Mouse (Mus musculus) layer of hippocampus, postnatal 14 days (tissue): Measurements from ENCODE around the gene Olfr1039. TPM values are rescaled to one million over a fixed set of nuclear protein-coding genes. Genes with fewer than 3 reads are reported as not detected.
"Not testable (repeated sequence)": the region's sequence is repeated elsewhere in the genome, so short reads cannot be mapped to it uniquely, and the experiment has no call there.

Source experiments
- DNase-seq, 2 experiments: peaks; one replicate each; pipeline ENCODE4 v3.0.0; 2021 to 2022; ENCODE audit warnings: low spot score in 2 of 2, mixed read lengths in 1 of 2
- long read RNA-seq, 2 experiments: library from polyadenylated mRNA; stranded (forward); transcript quantifications; one replicate each; pipeline ENCODE4 v2.0.0; 2021
- total RNA-seq, 2 experiments: library from RNA; stranded (reverse); gene quantifications; 2 replicates each; pipeline ENCODE4 v1.2.3; 2021

The Olfr1039 gene
- not detected for total RNA-seq
- long read RNA-seq, experiment 1: 0 reads
- long read RNA-seq, experiment 2: 0 reads

- no peak for DNase-seq
Observed at GRCm38 (mm10) chr2:86135828-86136227, at the start of gene Olfr1039. TSS of gene Olfr1039 (minus strand) at chr2:86135928.

- DNase-seq: no peak
Observed at GRCm38 (mm10) chr2:86179950-86180349, 44.2 kb upstream of the Olfr1039 start.

GRCm38 (mm10) chr2:86177720-86178119, 42.0 kb upstream of the Olfr1039 start, which contains the start of gene Olfr1044:
TSS of gene Olfr1044 (minus strand) at chr2:86177820.
- no peak for DNase-seq

- DNase-seq: not testable (repeated sequence)
Observed at GRCm38 (mm10) chr2:86175422-86175821, 39.7 kb upstream of the Olfr1039 start.

GRCm38 (mm10) chr2:86167422-86167821, 31.7 kb upstream of the Olfr1039 start, which contains the start of gene Olfr1043:
TSS of gene Olfr1043 (minus strand) at chr2:86167522.
- no peak for DNase-seq

- no peak for DNase-seq
Observed at GRCm38 (mm10) chr2:86161738-86162137, 26.0 kb upstream of the Olfr1039 start, which contains the start of gene Olfr1042. TSS of gene Olfr1042 (minus strand) at chr2:86161838.

GRCm38 (mm10) chr2:86146632-86147031, 10.9 kb upstream of the Olfr1039 start, which contains the start of gene Olfr1040:
TSS of gene Olfr1040 (minus strand) at chr2:86146732.
- no peak for DNase-seq

GRCm38 (mm10) chr2:86087285-86087684, 48.4 kb downstream of the Olfr1039 start, which contains the start of gene Olfr1037:
TSS of gene Olfr1037 (minus strand) at chr2:86087385.
- DNase-seq: no peak

- not testable (repeated sequence) for DNase-seq
Observed at GRCm38 (mm10) chr2:86080478-86080877, 55.2 kb downstream of the Olfr1039 start.

Other genes with a start within 250 kb of the Olfr1039 start
- gene Olfr1024, start 230.9 kb downstream of the Olfr1039 start, total RNA-seq: not detected
- not detected for gene Olfr1025-ps1, start 220.7 kb downstream of the Olfr1039 start, total RNA-seq
- not detected for gene Olfr1026, start 214.4 kb downstream of the Olfr1039 start, total RNA-seq
- not detected for gene Olfr1028, start 185.5 kb downstream of the Olfr1039 start, total RNA-seq
- not detected for gene Olfr1029, start 162.0 kb downstream of the Olfr1039 start, total RNA-seq
- gene Olfr1030, start 156.7 kb downstream of the Olfr1039 start, total RNA-seq: not detected
- not detected for gene Olfr1031, start 145.6 kb downstream of the Olfr1039 start, total RNA-seq
- gene Olfr1032, start 130.4 kb downstream of the Olfr1039 start, total RNA-seq: not detected
- not detected for gene Olfr1033, start 115.3 kb downstream of the Olfr1039 start, total RNA-seq
- not detected for gene Olfr1034, start 90.1 kb downstream of the Olfr1039 start, total RNA-seq
- gene Olfr1036, start 61.9 kb downstream of the Olfr1039 start, total RNA-seq: not detected
- gene Olfr1037, start 48.5 kb downstream of the Olfr1039 start, total RNA-seq: not detected
- not detected for gene Olfr1040, start 10.8 kb upstream of the Olfr1039 start, total RNA-seq
- gene Olfr1042, start 25.9 kb upstream of the Olfr1039 start, total RNA-seq: not detected
- not detected for gene Olfr1043, start 31.6 kb upstream of the Olfr1039 start, total RNA-seq
- not detected for gene Olfr1044, start 41.9 kb upstream of the Olfr1039 start, total RNA-seq
- not detected for gene Olfr52, start 49.8 kb upstream of the Olfr1039 start, total RNA-seq
- gene Olfr1045, start 67.1 kb upstream of the Olfr1039 start, total RNA-seq: not detected
- gene Olfr1046, start 83.4 kb upstream of the Olfr1039 start, total RNA-seq: not detected
- not detected for gene Olfr1047, start 95.5 kb upstream of the Olfr1039 start, total RNA-seq
- gene Olfr1048, start 104.4 kb upstream of the Olfr1039 start, total RNA-seq: not detected
- gene Olfr1049, start 122.4 kb upstream of the Olfr1039 start, total RNA-seq: not detected
- not detected for gene Olfr1051, start 143.2 kb upstream of the Olfr1039 start, total RNA-seq
- not detected for gene Olfr1052, start 156.5 kb upstream of the Olfr1039 start, total RNA-seq
- gene Olfr1053, start 179.4 kb upstream of the Olfr1039 start, total RNA-seq: not detected
- not detected for gene Olfr1054, start 199.5 kb upstream of the Olfr1039 start, total RNA-seq
- gene Olfr1055, start 214.4 kb upstream of the Olfr1039 start, total RNA-seq: not detected
- gene Olfr1056, start 226.5 kb upstream of the Olfr1039 start, total RNA-seq: not detected
- not detected for gene Olfr1057, start 242.5 kb upstream of the Olfr1039 start, total RNA-seq